Mouse (Mus musculus): ENCODE results near the gene Kif23.

- TF ChIP-seq CTCF (IDR thresholded peaks at IDR 0.05; ENCODE audit: borderline replicate concordance, extremely low read depth, insufficient read depth, insufficient read length): no peak
- no peak for TF ChIP-seq POLR2A (IDR thresholded peaks at IDR 0.05; ENCODE audit: borderline replicate concordance, extremely low read depth, insufficient read depth, insufficient read length, poor library complexity, severe bottlenecking)
These were observed 21.4 kb downstream of the Kif23 start for GRCm38 (mm10) chr9:61925086-61925660.

Measured in brain, embryonic 14.5 days (tissue).